Mouse (Mus musculus): ENCODE results near the gene Upf3b.
A peak's percentile ranks its signal among the peaks of the same experiment; 100 is the strongest.
"Not testable (repeated sequence)": the region's sequence is repeated elsewhere in the genome, so short reads cannot be mapped to it uniquely, and the experiment has no call there.

Gene Upf3b

DNA sequence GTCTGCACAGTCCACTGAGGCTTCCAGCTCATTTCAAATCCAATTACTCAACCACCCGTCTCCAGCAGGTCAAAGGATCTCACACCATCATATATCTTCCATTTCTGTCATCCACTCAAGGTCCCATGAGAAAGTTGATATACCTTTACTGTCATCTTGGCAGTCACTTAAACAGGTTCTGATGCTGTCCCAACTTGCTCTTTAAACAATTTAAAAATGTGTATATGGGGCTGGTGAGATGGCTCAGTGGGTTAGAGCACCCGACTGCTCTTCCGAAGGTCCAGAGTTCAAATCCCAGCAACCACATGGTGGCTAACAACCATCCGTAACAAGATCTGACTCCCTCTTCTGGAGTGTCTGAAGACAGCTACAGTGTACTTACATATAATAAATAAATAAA lies 29.8 kb downstream of the Upf3b start:
- not testable (repeated sequence) for DNase-seq (ENCODE audit: low spot score)

DNA sequence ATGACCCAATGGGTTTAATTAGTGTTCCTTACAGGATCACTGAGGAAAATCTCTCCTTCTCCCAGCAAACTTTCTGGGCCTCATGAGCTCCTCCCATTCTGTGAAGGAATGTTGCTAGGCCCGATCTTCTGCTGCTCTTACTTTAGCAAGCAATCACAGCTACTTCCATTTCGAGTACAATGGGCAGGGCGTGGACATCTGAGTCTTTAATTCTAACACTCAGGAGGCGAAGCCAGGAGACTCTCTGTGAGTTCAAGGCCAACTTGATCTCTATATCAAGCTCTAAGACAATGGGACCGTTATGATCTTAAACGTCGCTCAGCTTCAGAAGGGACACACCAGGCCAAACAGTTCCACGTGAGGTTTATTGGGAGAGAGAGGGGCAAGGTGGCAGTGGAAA lies 33.5 kb downstream of the Upf3b start:
- DNase-seq (ENCODE audit: low spot score): no peak

DNA sequence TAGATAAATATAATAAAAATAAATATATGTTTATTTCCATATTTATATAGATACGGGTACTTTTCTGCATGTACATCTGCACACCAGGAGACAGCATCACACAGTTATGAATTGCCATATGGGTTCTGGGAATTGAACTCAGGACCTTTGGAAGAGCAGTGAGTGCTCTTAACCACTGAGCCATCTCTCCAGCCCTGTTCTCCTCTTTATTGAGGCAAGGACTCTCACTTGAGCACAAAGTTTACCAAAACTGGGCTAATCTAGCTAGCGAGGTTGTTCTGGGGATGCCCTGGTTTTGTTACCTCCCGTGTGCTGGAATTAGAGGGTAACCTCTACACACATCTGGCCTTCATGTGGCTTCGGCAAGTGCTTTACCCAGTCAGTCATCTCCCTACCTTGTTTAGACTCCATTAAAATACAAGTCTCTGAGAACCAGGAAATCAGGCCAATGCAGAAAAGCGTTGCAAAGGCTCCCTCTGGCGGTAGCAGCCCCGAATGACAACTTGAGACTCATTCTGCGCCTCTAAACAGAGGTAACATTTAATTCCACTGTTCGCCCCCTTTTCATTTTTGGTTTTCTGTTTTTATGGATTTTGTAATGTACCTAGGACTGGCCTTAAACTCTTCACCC lies 35.7 kb downstream of the Upf3b start:
- peak; percentile 37 for DNase-seq (ENCODE audit: low spot score)

DNA sequence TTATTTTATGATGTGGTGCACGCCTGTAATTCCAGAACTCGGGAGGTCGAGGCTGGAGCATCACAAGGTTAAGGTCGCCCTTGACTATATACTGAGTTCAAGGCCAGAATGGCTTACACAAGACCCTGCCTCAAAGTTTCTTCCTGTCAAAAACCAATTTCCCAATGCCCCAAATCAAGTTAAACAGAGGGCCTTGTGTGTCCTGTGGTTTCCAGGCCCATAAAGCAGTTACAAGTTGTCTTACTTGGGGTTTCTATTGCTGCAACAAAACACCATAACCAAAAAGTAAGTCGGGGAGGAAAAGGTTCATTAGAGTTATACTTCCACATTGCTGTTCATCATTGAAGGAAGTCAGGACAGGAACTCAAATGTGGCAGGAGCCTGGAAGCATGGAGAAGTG lies 41.4 kb downstream of the Upf3b start:
- DNase-seq (ENCODE audit: low spot score): no peak

DNA sequence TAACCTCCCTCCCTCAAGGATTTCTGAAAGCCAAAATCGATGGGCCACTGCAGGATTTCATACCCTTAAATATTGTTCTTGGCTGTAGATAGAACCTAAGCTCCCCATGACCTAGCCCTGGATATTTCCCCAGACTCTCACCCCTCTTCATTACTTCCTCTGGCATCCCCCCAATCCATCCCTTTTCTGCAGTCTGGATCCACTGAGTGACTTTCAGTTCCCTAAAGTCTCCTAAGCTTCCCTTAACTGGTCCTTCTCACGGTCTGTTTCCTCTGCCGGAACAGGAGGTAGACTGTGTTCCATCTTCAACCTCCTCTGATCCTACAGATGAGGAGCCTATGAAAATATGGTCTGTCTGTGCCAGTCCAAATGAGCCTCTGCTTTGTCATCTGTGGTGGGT lies 42.8 kb downstream of the Upf3b start:
- DNase-seq (ENCODE audit: low spot score): no peak

DNA sequence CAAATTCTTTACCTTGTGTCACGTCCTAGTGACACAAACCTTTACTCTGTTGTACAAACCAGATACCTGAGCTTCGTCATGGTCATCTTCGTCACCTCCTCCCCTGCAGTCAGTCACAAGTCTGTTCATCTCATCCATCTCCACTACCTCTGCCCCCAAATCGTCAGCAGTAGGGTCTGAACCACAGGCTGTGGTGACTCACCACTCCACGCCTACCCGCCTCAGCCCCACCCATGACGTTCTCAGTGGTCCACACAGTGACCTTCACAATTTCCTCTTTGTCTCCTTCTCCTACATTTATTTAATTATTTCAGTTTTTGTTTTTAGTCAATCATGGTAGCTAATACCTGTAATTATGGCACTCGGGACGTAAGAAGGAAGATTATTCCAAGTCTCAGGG lies 46.2 kb downstream of the Upf3b start:
- DNase-seq (ENCODE audit: low spot score): no peak

DNA sequence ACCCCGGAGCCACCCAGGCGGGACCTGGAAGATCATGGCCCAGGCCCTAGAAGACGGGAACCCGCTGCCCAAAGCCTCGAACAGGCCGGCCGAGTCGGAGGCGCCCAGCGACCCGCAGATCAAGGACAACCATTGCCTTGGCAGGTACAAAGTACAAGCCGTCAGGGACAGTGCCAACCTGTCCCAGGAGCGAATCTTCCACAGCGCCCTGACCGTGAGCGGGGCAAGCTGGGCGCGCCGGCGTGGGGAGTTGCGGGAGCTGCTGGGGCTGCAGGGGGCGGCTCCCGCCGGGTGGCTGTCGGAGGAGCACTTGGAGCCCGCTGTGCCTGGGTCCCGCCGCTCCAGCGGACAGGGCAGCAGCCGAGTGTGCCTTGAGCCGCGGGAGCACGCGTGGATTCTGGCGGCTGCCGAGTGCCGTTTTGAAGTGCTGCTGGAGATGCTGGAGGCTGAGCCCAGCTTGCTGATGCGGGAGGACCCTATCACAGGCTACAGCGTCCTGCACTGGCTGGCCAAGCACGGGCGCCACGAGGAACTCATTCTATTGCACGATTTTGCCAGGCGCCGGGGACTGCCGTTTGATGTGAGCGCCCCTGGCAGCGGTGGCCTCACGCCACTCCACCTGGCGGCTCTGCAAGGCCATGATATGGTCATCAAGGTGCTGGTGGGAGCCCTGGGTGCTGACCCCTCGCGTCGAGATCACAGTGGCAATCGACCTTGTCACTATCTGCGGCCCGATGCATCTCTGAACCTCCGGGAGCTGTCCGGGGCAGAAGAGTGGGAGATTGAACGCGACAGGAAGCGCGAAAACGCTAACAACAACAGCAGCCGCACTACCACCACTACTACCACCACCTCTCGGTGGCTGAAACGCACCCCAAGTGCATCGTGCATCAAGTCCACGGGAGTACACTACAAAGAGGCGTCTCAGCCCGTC lies 61.0 kb downstream of the Upf3b start:
- no peak for DNase-seq (ENCODE audit: low spot score)

DNA sequence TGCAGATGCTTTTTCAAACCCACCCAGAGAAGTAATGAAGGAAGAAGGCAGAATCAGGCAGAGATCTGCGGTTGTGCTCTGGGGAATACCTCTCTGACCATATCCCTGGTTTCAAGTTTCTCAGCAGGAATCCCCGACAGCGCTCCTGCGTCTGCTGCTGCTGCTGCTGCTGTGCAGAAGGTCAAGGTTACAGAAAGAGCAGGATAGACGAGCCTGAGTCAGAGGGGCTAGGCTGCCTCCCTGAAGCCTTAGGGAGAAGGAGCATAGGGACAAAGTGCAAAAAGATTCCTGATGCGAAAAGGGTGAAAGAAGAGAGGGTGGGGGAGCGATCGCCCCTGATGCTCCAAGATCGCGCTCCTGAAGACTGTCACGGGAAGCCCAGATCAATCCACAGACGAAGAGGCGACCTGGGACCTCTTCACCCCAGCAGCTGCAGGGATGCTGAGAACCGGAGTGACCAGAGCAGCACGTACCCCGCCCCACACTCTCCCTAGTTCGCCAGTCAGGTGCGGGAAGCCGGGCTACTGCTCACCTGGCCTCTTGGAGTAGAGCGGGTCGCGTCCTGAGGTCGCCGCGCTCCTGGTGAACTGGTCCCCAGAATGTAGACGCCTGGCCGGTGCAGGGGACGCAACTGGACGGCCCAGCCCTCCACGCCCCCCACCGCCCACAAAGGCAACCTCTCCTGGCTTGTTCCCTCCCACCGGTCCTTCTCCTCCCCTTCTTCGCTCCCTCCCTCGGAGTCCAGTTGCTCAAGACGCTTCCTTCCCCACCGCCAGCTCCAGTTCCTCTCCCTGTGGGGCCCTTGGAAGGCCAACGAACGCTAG lies 61.8 kb downstream of the Upf3b start, which contains the start of gene Sowahd:
Sowahd (plus strand) TSS at position 780 of the 824 bp plus-strand sequence.
- no peak for DNase-seq (ENCODE audit: low spot score)

DNA sequence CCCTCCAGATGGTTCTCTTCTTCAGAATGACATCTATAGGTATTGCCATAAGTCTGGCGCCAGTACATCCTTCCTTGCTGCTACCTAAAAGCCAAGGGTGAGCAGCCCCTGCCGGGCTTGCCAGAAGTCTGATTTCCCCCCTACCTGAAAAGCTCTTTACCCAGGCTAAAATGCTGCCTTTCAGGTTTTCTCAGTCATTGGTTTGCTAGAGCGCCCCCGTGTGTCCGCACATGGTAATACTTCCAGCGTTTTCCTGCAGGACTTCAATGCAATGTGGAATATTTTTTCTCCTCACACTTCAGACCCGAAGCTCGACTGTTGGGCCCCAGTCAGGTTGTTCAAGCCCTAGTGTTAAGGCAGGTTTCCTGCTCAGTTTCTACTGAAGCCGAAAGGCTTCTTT lies 67.4 kb downstream of the Upf3b start:
- DNase-seq (ENCODE audit: low spot score): peak; percentile 25

Measured in spleen, adult 12 weeks (tissue).